ENCODE assay signal across 8 mouse cellular contexts in genomic region chr9:20519949-20520348, GRCm38 (mm10). TPM values are rescaled to one million over a fixed set of nuclear protein-coding genes. Genes with fewer than 3 reads are reported as not detected.
DNase-seq lines count a peak whose midpoint lies in the region; ATAC-seq and TF ChIP-seq lines count a peak whose summit lies in the region.

No protein-coding gene starts in this region.

- peak; percentile 24 for DNase-seq in adrenal gland, postnatal 14 days
- DNase-seq in adrenal gland, adult 2 months, result no peak
- DNase-seq in thymus, postnatal 0 days (ENCODE audit: low spot score), result peak; percentile 12
- DNase-seq in thymus, adult 2 months, result no peak
- DNase-seq in limb, embryonic 11.5 days (ENCODE audit: low spot score), result peak; percentile 50
- DNase-seq in ovary, postnatal 10 days (ENCODE audit: low spot score), result no peak

- H3K4me1 ChIP-seq in thymus, adult 2 months (replicated peaks; ENCODE audit: control insufficient read depth, insufficient read depth, low read length), result peaks cover 11% of the 10 kb centered on the region
- peaks cover 3% of the 10 kb centered on the region; the same call in 1 of the 2 replicates for H3K4me1 ChIP-seq in limb, embryonic 11.5 days (ENCODE audit: control insufficient read depth, insufficient read depth, low read length)
- peaks cover 11% of the 10 kb centered on the region for H3K4me1 ChIP-seq in stomach, embryonic 14.5 days (ENCODE audit: control insufficient read depth, insufficient read depth, low read length)

- TF ChIP-seq CTCF in thymus, adult 2 months (IDR thresholded peaks at IDR 0.05; ENCODE audit: borderline replicate concordance, control insufficient read depth, extremely low read depth, insufficient read depth, low read length, poor library complexity), result no peak

- no peak for TF ChIP-seq POLR2A in thymus, adult 2 months (IDR thresholded peaks at IDR 0.05; ENCODE audit: control insufficient read depth, extremely low read depth, insufficient read depth, low read length, poor library complexity)

- H3K27ac ChIP-seq in thymus, adult 2 months (ENCODE audit: control insufficient read depth, insufficient read depth, low read length), result no peak overlapping the region
- H3K27ac ChIP-seq in limb, embryonic 11.5 days (replicated peaks; ENCODE audit: low read depth, low read length), result no peak overlapping the region
- H3K27ac ChIP-seq in stomach, embryonic 14.5 days (ENCODE audit: low read length), result no peak overlapping the region

- H3K9me3 ChIP-seq in limb, embryonic 11.5 days (ENCODE audit: control insufficient read depth, low read length), result no peaks in the 10 kb centered on the region
- no peaks in the 10 kb centered on the region for H3K9me3 ChIP-seq in stomach, embryonic 14.5 days (ENCODE audit: control insufficient read depth, low read depth, low read length)

- ATAC-seq in limb, embryonic 11.5 days (ENCODE audit: insufficient number of reproducible peaks, low FRiP score, low TSS enrichment, low read depth), result no peak
- ATAC-seq in stomach, embryonic 14.5 days (ENCODE audit: insufficient number of reproducible peaks, insufficient read depth, low FRiP score, low read depth), result no peak
- ATAC-seq in cerebellum, adult (ENCODE audit: insufficient number of reproducible peaks, low FRiP score, low TSS enrichment), result no peak

- H3K36me3 ChIP-seq in thymus, adult 2 months (ENCODE audit: control insufficient read depth, insufficient read depth, low read length), result peaks cover 7% of the 10 kb centered on the region; the same call in 1 of the 2 replicates
- peaks cover 8% of the 10 kb centered on the region; the same call in 1 of the 2 replicates for H3K36me3 ChIP-seq in limb, embryonic 11.5 days (ENCODE audit: control insufficient read depth, insufficient read depth, low read length)
- H3K36me3 ChIP-seq in stomach, embryonic 14.5 days (ENCODE audit: control insufficient read depth, insufficient read depth, low read length), result peaks cover 17% of the 10 kb centered on the region

- no peaks in the 10 kb centered on the region for H3K27me3 ChIP-seq in thymus, adult 2 months (ENCODE audit: control insufficient read depth, insufficient read depth, low read length)
- H3K27me3 ChIP-seq in limb, embryonic 11.5 days (ENCODE audit: control insufficient read depth, insufficient read depth, low read length), result no peaks in the 10 kb centered on the region
- H3K27me3 ChIP-seq in stomach, embryonic 14.5 days (ENCODE audit: control insufficient read depth, insufficient read depth, low read length), result no peaks in the 10 kb centered on the region

- H3K9ac ChIP-seq in limb, embryonic 11.5 days (ENCODE audit: low read length), result peak overlapping the region; percentile 60; the same call in 1 of the 2 replicates
- H3K9ac ChIP-seq in stomach, embryonic 14.5 days (replicated peaks; ENCODE audit: low read depth, low read length), result peak overlapping the region; percentile 32; the same call in 1 of the 2 replicates

- peak overlapping the region; percentile 75 for H3K4me2 ChIP-seq in limb, embryonic 11.5 days (ENCODE audit: low read depth, severe bottlenecking)
- peak overlapping the region; percentile 79 for H3K4me2 ChIP-seq in stomach, embryonic 14.5 days (replicated peaks; ENCODE audit: low read depth, low read length)

- no peak overlapping the region for H3K4me3 ChIP-seq in thymus, adult 2 months (ENCODE audit: control insufficient read depth, insufficient read depth, low read length)
- H3K4me3 ChIP-seq in limb, embryonic 11.5 days (ENCODE audit: low read depth, low read length), result peak overlapping the region; percentile 44
- H3K4me3 ChIP-seq in stomach, embryonic 14.5 days (ENCODE audit: low read depth, low read length), result peak overlapping the region; percentile 90

- WGBS in thymus, adult 2 months, result 85% methylated on average over 4 of the region's 4 CpGs
- 25% methylated on average over 4 of the region's 4 CpGs for WGBS in limb, embryonic 11.5 days
- WGBS in stomach, embryonic 14.5 days, result 19% methylated on average over 4 of the region's 4 CpGs

RNA-seq across cellular contexts. Expression of gene Zfp266, which starts 1.3 kb away (rescaled TPM):
- total RNA-seq in adrenal gland, postnatal 14 days (2021), result 44.0 and 46.2 TPM in 2 replicates
- total RNA-seq in adrenal gland, adult 2 months (2021), result 10 to 100 TPM; 36.4 to 39.4 TPM
- 1.1 and 1.3 TPM in 2 replicates for polyA plus RNA-seq in adrenal gland, adult 2 months (2012; rRNA removed)
- 52.5 and 69.8 TPM in 2 replicates for polyA plus RNA-seq in thymus, postnatal 0 days (2015; fragmentation: Nextera tagmentation; extraction: Ambion mirVana)
- polyA plus RNA-seq in thymus, adult 2 months (2012; rRNA removed), result 11.4 and 12.1 TPM in 2 replicates
- 147 and 159 TPM in 2 replicates for polyA plus RNA-seq in limb, embryonic 11.5 days (2014; fragmentation: Nextera tagmentation; extraction: Ambion mirVana)
- 94.0 and 94.9 TPM in 2 replicates for polyA plus RNA-seq in stomach, embryonic 14.5 days (2014; fragmentation: Nextera tagmentation; extraction: Ambion mirVana)

RNA-seq across cellular contexts. Expression of gene Zfp426, which starts 27.4 kb away (rescaled TPM):
- 20.5 and 22.1 TPM in 2 replicates for total RNA-seq in adrenal gland, postnatal 14 days (2021)
- 10 to 100 TPM; 22.2 to 25.0 TPM for total RNA-seq in adrenal gland, adult 2 months (2021)
- 2.1 and 2.3 TPM in 2 replicates for polyA plus RNA-seq in adrenal gland, adult 2 months (2012; rRNA removed)
- 14.7 and 18.1 TPM in 2 replicates for polyA plus RNA-seq in thymus, postnatal 0 days (2015; fragmentation: Nextera tagmentation; extraction: Ambion mirVana)
- polyA plus RNA-seq in thymus, adult 2 months (2012; rRNA removed), result 7.7 and 9.8 TPM in 2 replicates
- 24.9 and 27.1 TPM in 2 replicates for polyA plus RNA-seq in limb, embryonic 11.5 days (2014; fragmentation: Nextera tagmentation; extraction: Ambion mirVana)
- polyA plus RNA-seq in stomach, embryonic 14.5 days (2014; fragmentation: Nextera tagmentation; extraction: Ambion mirVana), result 25.2 and 27.5 TPM in 2 replicates

RNA-seq across cellular contexts. Expression of gene Zfp26, which starts 60.0 kb away (rescaled TPM):
- 22.6 and 23.8 TPM in 2 replicates for total RNA-seq in adrenal gland, postnatal 14 days (2021)
- 10 to 100 TPM; 15.5 to 18.1 TPM for total RNA-seq in adrenal gland, adult 2 months (2021)
- polyA plus RNA-seq in adrenal gland, adult 2 months (2012; rRNA removed), result 0.49 and 0.58 TPM in 2 replicates
- 15.4 and 16.3 TPM in 2 replicates for polyA plus RNA-seq in thymus, postnatal 0 days (2015; fragmentation: Nextera tagmentation; extraction: Ambion mirVana)
- polyA plus RNA-seq in thymus, adult 2 months (2012; rRNA removed), result 5.2 and 5.6 TPM in 2 replicates
- 28.8 and 31.9 TPM in 2 replicates for polyA plus RNA-seq in limb, embryonic 11.5 days (2014; fragmentation: Nextera tagmentation; extraction: Ambion mirVana)
- polyA plus RNA-seq in stomach, embryonic 14.5 days (2014; fragmentation: Nextera tagmentation; extraction: Ambion mirVana), result 29.9 and 32.7 TPM in 2 replicates

Comparison
In these comparisons a context has a peak if more than half of its experiments do, and no peak if none do; other contexts are left out.
1. DNase-seq: peak in adrenal gland, postnatal 14 days (single experiment), thymus, postnatal 0 days (single experiment) and limb, embryonic 11.5 days (single experiment); none in adrenal gland, adult 2 months (single experiment), thymus, adult 2 months (single experiment) and ovary, postnatal 10 days (single experiment).